Mouse (Mus musculus) spleen, postnatal 4 days (tissue): ENCODE data around the gene Ino80.
"Not testable (repeated sequence)": the region's sequence is repeated elsewhere in the genome, so short reads cannot be mapped to it uniquely, and the experiment has no call there.

Source experiments
- DNase-seq, 2 experiments: peaks; one replicate each; pipeline ENCODE4 v3.0.0; 2022; ENCODE audit warnings: low spot score in 2 of 2

The Ino80 gene

DNA sequence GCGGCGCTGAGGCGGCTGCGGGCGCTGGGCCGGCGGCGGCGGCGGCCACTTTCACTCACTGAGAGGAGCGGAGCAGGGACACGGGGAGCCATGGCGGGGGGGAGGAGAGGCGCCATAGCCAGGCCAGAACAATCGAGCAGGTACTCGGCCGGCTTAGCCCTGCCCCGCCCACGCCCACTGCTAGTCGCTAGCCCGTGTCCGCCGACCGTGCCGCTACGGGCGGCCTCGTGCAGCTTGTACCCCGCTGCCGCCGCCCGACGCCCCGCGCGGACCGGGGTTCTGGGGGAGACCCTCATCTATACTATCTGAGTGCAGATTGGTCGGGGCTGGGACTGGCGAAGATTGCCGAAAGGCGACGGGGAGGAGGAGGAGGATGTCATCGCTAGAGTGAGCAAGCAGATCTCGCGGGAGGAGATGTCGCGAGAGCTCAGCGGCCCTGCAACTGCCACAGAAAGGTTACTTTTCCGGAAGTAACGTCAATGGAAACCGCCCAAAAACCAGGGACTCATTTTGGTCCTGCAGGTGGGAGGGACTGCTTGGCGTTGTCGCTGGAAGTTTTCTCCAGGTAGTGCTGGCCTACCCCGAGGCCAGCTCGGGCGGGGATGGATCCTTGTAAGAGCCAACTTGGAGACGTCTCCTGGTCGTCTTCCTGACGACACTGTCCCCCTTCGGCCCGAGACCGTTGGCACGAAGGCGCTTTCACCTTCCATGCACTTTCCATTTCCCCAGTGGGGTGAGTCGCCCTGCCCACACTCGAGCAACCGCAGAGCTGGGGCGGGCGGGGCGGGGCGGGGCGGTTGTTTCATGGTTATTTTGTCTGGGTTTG lies at the start of gene Ino80:
Gene Ino80, minus strand, starts transcription at position 117 of the 826 bp plus-strand sequence.
- peak; percentile 98 to 99 for DNase-seq

DNA sequence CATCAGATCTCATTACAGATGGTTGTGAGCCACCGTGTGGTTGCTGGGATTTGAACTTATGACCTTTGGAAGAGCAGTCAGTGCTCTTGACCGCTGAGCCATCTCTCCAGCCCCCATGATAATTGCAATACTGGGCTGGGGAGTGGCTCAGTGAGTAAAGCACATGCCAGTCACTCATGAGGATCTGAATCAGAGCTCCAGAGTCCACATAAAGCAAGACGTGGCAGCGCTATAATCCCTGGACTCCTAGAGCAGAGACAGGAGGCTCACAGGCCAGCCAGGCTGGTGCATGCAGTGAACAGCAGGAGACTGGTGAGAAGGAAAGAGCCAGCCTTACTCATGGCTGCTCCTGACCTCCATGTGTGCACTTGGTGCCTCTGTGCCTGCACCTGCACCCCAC lies 47.9 kb upstream of the Ino80 start:
- DNase-seq = no peak

DNA sequence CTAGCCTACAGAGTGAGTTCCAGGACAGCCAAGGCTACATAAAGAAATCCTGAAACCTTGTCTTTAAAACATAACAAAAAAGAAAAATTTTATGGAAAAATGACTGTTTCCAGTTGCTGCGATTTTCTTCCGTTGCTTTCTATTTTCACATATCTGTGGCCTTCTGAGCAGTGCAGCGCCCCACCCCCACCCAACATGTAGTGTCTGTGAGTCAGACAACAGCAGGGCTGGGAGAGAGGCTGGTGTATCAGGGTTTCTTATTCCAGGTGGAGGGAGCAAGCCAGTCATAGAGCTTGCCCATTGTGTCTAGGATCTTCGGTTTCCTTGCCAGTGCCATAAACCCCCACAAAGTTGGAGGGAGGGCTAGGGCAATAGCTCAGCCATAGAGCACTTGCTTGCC lies 46.3 kb upstream of the Ino80 start:
- no peak for DNase-seq

DNA sequence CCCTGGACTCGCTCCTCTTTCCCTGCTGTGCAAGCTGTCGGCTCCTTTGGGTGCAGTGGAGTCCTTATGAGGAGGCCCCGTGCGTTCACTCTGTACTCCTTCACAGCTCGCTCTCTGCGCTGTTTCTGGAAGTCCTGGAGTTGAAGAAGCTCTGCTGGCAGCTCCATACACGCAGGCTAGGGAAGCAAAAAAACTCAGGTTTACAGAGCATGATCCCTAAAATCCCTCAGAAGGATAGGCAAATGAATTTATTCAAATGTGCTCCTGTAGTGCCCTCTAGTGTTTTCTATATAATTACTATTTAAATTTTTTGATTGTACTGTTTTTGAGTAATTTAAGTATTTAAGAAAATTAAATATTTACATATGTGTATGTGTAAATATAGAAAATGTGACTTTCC lies 43.1 kb upstream of the Ino80 start:
- DNase-seq = no peak

DNA sequence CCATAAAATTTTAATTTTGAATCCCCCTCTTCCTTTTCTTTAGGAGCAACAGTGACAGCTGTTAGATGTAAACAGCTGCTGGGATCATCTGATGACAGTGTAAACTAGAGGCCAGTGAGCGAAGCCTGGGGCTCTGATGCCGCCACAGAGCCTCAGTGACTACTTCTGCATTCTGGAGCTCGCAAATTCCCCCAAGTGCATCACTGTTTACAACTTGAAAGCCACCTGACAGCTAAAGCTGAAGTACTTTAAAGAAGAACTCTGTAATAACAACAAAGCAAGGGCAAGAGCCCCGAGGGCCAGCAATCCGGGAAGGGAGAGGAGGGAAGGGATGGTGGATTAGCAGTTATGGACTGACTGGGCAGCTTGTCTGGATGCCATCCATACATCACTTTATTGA lies 39.3 kb upstream of the Ino80 start:
- no peak for DNase-seq

DNA sequence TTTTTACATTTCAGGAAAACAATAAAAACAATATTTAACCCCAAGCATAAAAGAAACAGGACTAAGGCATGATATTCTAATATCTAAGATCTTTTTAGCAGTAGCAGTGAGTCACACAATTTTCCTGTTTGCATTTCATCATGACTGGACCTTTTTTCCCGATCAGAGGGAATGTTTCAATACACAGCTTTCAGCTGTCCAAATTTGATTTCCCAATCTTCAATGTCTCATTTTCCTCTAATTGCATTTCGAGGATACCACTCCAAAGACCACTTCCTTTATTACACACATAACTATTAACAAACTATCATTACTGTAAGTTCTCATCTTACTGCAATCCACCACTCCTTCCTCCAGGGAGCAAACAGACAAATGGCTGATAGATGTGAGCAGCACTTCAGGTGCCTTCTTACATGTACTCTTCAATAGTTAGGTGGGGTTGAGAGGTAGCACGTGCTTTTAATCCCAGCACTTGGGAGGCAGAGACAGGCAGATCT lies 36.6 kb upstream of the Ino80 start:
- DNase-seq = no peak

DNA sequence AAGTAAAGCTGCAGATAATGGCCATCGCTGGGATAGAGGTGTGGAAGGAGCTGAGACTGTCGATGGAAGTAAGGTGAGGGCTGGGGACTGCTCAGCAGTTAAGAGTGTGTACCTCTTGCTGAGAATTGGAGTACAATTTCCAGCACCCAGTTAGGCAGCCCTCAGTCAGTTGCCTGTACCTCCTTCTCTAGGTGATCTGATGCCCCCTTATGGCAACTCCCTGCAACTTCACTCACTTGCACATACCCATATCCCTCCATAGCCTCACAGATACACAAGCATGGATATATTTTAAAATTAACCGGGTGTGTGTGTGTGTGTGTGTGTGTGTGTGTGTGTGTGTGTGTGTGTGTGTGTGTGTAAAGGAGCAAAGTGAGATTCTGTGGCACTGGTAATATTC lies 34.8 kb upstream of the Ino80 start:
- peak in 1 of 2 experiments; percentile 20 for DNase-seq

DNA sequence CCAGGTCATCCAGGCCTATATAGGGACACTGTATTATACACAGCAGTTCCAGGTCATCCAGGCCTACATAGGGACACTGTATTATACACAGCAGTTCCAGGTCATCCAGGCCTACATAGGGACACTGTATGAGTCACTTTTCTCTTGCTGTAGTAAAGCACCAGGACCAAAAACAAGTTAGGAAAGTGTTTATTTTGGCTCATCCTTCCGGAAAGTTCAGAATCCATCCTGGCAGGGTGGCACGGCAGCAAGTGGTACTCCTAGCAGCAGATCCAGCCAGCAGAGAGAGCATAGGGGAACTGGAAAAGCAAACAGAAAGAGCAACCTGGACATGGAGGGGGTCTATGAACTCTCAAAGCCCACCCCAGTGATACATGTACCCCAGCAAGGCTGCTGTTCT lies 33.4 kb upstream of the Ino80 start:
- no peak for DNase-seq

DNA sequence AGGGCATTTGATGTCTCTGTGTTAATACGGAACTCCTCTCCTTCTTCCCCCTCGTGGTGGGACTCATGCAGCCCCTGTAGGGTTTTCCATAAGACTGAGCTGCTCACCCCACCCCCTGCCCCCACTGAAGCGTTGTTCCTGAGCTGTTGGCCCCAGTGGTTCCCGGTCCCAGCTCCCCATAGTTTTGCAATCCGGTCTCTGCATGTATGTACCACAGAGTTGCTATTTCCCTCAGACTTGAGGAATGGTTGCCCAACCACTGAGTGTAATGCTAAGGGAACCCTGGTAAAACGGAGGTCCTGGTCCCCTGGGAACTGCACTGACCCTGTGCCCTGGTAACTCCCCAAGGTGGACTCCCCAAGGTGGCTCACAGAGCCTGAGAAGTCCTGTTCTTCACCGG lies 31.0 kb upstream of the Ino80 start:
- DNase-seq = not testable (repeated sequence)

DNA sequence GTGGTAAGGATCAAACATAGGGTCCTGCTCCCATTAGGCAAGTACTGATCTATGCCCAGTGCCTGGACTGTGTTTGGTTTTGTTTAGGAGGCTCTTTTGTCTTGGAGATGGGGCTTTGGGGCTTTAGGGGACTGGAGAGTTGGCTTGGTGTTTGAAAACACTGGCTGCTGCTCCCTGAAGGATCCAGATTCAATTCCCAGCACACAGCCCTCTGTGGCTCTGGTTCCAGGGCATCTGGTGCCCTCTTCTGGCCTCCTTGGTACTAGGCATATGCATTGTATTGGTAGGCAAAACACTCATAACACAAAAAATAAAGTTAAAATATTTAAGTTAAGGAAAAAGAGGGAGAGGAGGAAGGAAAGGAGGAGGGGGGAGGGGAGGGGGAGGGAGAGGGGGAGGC lies 29.6 kb upstream of the Ino80 start:
- DNase-seq = no peak

DNA sequence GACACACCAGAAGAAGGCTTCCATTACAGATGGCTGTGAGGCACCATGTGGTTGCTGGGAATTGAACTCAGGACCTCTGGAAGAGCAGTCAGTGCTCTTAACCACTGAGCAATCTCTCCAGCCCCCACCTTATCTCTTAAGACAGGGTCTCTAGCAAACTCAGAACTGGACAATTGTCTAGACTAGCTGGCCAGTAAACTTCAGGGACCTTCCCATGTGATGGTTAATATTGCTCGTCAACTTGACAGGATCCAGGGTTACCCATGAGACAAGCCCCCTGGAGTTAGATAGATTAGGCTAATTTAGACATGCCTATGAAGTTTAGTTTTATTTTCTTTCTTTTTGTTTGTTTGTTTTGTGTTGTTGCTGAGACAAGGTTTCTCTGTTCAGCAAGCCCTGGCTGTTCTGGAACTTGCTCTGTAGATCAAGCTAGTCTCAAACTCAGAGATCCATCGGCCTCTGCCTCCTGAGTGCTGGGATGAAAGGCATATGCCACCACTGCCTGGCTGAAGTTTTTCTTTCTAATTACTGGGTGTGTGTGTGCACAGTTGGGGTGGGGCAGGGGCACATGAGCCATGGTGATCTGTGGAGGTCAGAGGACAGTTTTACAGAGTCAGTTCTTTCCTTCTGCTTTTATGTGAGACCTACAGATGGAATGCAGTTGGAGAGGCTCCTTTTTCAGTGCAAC lies 23.6 kb upstream of the Ino80 start:
- no peak for DNase-seq

DNA sequence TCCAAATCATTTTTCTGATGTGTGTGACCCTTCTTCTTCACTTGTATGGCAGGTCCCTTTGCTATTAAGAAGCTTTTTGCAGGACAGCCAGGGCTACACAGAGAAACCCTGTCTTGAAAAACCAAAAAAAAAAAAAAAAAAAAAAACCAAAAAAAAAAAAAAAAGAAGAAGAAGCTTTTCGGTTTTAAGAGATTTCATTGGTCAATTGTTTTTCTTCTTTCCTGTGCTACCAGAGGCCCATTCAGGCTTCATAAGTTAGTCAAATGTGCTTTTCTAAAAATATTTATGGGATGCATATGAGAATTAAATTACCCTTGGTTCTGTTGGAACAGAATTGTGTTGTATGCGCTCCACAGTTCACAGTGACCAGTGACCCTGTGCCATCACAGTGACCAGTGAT lies 21.4 kb upstream of the Ino80 start:
- DNase-seq = no peak

DNA sequence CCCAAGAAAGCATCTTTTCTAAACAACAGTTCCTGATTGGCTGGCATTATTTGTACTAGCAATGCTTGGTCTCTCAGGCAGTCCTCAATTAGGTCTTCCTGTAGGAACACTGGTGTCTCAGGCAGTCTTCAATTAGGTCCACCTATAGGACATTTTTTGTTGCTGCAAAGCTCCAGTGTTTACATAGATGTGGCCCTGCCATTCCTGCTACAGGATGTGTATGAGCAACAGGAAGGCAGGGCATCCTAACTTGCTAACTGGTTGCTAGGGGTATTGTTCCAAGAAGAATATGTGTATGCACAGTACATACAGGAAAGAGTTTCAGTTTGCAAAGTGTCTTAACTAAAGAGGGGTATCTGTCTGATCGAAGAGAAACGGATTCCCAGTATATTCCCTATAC lies 18.6 kb upstream of the Ino80 start:
- DNase-seq = no peak

DNA sequence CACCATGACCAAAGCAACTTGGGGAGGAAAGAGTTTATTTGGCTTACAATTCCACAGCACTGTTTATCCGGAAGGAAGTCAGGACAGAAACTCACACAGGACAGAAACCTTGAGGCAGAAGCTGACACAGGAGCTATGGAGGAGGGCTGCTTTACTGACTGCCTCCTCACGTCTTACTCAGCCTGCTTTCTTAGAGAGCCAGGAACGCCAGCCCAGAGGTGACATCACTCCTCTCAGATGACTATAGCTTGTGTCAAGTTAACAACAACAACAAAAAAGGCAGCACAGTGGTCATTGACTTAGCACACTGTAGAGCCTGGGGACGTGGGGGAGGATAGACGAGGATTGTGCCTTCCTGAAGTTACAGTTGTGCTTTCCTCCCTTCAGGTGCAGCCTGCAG lies 14.5 kb upstream of the Ino80 start:
- no peak for DNase-seq

DNA sequence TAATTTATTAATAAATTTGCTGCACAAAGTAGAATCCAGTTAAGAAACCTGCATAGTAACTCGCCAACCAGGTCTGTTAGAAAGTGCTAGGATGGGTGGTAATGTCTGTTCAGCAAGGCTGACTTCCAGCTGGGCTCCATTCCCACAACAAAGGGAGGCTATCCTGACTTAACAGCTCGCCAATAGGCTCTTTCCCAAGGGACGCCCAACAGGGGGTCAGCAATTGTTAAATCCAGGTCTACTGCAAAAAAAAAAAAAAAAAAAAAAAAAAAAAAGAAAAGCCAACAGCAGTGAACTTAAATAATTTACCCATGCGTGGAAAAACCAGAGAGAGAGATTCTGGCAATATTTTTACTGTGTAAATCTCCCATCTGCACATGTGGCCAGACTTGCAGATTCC lies 9.0 kb upstream of the Ino80 start:
- no peak for DNase-seq

DNA sequence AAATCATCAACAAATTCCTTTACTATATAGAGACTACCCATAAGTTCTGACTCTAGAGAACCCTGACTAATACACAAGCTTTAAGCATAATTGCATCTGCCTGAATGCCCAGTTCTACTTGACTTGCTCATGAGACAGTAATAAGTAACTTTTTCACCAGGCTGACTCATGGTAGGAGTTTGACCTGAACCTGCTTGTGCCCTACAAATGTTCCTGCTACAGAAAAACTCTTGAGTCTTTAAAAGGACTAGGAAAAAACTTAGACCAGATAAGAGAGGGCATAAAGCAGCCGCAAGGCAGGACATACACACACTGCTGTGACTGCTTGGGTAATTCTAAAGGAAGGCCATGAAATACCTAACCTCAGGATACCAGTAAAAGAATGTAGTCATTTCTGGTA lies 4.8 kb upstream of the Ino80 start:
- DNase-seq = no peak

DNA sequence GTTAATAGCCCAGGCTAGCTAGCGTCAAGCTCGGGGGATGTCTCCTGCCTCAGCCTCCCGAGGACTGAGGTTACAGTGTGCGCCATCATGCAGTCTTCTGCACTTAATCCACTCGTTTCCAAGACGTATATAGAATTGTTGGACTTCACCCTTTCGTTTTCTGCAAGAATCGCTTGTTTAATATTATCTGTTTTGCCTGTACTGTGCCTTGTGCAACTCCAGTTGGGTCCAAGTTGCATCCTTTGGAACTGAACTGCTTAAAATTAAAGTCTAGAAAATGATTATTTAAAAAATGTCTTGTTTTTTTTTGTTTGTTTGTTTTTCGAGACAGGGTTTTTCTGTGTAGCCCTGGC lies 886 bp upstream of the Ino80 start:
- no peak for DNase-seq

DNA sequence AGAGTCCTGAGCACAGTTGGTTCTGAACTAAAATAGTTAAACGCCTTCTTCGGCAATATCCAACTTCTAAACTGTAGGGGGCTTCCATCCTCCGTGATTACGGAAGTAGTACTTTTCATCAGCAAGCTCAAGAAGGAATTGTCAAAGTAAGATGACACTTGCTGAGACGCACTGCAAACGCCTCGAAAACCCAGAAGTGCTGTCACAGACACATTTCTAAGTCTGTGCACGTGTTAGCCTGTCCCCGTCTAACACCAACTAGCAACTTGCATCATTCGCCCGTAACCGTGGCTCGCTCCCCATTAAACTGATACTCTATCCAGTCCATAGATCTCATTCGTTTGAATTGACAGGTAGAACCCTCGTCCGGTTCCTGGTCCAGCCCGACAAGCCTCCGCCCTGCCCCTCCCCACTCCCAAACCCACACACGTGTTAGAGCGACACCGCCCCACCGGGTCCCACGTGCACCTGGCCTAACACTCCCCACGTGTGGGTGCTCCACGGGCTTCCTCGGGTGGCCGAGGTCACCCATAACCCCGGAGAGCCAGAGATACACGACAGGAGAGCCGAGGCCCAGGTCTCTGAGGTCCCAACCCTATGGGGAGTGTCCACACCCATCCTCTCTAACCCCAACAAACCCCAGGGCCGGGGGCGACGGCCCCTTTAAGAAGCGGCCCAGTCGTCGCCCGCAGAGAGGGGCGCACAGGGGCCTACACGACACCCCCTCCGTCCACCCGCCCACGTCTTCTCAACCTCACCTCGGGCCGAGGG lies 681 bp downstream of the Ino80 start:
- DNase-seq = peak; percentile 63 to 84

DNA sequence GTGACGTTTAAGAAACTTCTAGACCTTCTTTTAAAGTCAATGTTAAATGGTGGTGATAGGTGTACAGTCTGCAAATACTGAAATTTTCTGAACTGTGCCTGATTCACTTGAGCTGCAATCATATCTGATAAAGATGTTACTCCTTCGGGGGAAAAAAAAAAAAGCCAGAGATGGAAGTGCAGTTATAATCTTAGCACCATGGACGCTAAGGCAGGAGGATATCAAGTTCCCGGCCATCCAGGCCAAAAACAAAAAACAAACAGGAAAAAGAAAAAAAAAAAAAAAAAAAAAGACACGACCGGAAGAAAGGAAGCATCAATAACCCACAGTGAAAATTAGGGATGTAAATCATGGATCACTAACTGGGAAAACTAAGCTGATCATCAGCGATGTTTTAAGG lies 1.3 kb downstream of the Ino80 start:
- DNase-seq = no peak

DNA sequence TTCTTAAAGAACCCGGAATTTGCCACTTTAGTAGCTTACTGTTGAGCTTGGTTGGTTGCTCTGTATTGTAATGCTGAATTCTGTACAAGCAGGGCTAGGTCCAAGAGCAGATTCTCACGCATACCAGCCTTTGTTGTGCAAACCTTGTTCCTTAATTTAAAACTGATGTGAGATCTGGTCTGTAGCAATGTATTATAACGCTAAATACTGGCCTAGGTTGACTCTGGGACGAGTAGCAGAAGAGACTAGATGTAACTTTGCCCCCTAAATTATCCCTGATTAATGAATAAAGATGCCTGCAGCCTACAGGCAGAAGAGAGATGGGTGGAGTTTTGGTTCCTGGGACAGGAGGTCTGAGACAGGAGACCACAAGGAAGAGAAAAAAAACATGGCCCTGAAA lies 13.5 kb downstream of the Ino80 start:
- no peak for DNase-seq

DNA sequence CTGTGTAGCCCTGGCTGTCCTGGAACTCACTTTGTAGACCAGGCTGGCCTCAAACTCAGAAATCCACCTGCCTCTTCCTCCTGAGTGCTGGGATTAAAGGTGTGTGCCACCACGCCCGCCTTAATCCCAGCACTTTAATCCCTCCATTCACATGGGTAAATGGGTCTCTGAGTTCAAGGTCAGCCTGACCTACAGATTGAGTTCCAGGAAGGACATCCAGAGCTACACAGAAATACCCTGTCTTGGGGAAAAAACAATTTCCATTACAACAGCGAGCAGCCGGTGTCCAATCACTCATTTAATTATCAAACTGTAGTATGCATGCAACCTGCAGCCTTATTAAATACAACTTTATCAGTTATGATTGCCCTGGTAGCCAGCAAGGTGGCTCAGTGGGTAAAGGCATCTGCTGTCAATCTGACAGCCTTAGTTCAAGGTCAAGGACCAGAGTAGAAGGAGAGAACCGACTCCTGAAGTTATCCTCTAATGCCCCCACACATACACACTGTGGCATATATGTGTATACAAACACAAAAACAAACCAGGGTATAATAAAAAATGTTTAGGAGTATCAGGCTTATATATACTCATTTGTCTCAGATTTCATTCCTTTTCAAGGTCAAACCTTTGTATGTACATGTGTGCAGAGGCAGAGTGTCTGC lies 14.2 kb downstream of the Ino80 start:
- no peak for DNase-seq

DNA sequence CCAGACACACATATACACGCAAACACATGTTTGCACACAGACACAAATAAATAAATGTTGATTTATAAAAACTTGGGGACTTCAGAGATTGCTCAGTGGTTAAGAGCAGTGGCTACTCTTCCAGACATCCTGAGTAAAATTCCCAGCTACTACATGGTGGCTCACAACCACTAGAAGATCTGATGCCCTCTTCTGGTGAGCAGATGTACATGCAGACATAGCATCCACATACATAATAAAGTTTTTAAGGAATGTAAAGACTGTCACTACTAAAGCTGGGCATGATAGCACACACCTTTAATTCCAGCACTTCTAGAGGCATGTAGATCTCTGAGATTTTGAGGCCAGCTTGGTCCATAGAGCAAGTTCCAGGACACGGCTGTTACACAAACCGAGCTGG lies 16.5 kb downstream of the Ino80 start:
- DNase-seq = no peak
